Mouse (Mus musculus): ENCODE results near the gene Ctcf. TPM values are rescaled to one million over a fixed set of nuclear protein-coding genes. Genes with fewer than 3 reads are reported as not detected.

Ctcf gene
- polyA plus RNA-seq, 1 experiment from 2014 or later, result 96.9 TPM

DNA sequence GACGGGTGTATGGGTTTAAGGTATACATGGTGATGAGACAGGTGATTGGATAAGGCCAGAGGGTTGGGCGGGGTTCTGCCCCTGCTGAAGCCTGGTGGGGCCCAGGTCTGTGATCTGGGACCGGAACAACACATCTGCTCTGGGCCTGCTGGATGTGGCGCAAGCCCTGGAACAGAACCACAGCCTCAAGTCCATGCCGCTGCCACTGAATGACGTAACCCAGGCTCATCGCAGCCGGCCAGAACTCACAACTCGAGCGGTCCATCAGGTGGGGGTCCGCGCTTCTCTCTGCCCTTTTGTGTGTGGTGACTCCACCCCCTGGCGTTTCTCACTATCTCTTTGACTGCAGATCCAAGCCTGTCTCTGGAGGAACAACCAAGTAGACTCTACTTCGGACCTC, 54.6 kb downstream of the Ctcf start:
- Histone ChIP-seq H3K27ac (replicated peaks; ENCODE audit: low read depth, low read length) (no peak overlapping the region), H3K36me3 (ENCODE audit: control insufficient read depth, insufficient read depth, low read length) (peaks cover 5% of the 10 kb centered on the region; the same call in 1 of the 2 replicates), H3K9me3 (ENCODE audit: control insufficient read depth, low read length) (no peaks in the 10 kb centered on the region), H3K9ac (replicated peaks; ENCODE audit: low read length) (no peak overlapping the region), H3K4me3 (replicated peaks; ENCODE audit: low read depth, low read length) (no peak overlapping the region), H3K27me3 (ENCODE audit: control insufficient read depth, insufficient read depth, low read length) (no peaks in the 10 kb centered on the region), H3K4me2 (ENCODE audit: low read length) (no peak overlapping the region), H3K4me1 (ENCODE audit: control insufficient read depth, insufficient read depth, low read length) (peaks cover 10% of the 10 kb centered on the region)
- WGBS, result 87% methylated on average over 14 of the region's 14 CpGs
- no peak for DNase-seq
- no peak for ATAC-seq (ENCODE audit: low FRiP score, low TSS enrichment)

DNA sequence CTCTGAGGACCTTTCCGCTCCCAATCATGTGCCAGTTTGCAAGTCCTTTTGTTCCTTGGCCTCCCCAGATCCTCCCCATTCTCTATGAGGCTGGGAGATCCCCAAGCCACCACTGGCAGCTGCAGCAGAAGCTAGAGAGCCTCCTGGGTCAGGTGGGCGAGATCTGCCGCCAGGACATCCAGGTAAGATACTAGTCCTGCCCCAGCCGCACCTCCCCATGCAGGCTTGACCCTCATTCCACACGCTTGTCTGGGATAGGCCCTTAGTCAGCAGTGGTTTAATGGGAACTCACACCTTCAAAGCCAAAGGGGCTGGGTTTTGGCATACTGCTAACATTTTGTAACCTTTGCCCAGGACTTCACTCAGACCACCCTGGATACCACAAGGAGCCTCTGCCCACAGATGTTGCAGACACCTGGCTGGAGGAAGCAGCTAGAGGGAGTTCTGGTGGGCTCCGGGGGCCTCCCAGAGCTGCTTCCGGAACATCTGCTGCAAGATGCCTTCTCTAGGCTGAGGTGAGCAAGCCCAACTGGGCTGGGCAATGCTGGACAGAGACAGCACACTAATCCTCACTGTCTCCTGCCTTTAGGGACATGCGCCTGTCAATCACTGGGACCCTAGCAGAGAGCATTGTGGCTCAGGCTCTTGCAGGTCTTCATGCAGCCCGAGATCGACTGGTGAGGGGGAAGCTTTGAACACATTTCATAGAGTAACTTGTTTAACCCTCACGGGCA, 56.2 kb downstream of the Ctcf start:
- Histone ChIP-seq H3K4me3 (replicated peaks; ENCODE audit: low read depth, low read length) (no peak overlapping the region), H3K4me2 (ENCODE audit: low read length) (no peak overlapping the region), H3K27ac (replicated peaks; ENCODE audit: low read depth, low read length) (no peak overlapping the region), H3K4me1 (ENCODE audit: control insufficient read depth, insufficient read depth, low read length) (peaks cover 10% of the 10 kb centered on the region), H3K27me3 (ENCODE audit: control insufficient read depth, insufficient read depth, low read length) (no peaks in the 10 kb centered on the region), H3K9me3 (ENCODE audit: control insufficient read depth, low read length) (no peaks in the 10 kb centered on the region), H3K9ac (replicated peaks; ENCODE audit: low read length) (no peak overlapping the region), H3K36me3 (ENCODE audit: control insufficient read depth, insufficient read depth, low read length) (peaks cover 19% of the 10 kb centered on the region)
- 96% methylated on average over 11 of the region's 11 CpGs for WGBS
- no peak for ATAC-seq (ENCODE audit: low FRiP score, low TSS enrichment)
- no peak for DNase-seq

DNA sequence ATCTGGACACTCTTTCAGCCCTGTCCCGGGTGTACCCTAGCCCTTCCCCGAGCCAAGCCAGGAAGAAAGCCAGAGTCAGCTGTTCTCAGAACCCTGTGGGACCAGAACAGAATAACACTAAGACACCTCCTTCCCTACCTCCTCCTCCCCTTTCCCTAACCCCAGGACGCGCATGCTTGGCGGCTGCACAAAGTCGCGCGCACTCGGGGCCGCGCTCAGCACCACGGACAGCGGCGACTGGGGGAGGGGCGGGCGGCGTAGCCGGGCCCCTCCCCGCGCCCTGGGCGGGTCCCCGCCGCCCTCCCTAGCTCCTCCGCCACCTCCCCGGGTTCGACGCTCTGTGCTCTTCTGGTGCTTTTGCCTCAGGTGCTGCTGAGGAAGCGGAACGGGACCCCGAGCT, 57.3 kb downstream of the Ctcf start:
- peak overlapping the region; percentile 73 for H3K9ac ChIP-seq (replicated peaks; ENCODE audit: low read length)
- DNase-seq, result peak; percentile 91
- H3K27me3 ChIP-seq (ENCODE audit: control insufficient read depth, insufficient read depth, low read length), result no peaks in the 10 kb centered on the region
- 3% methylated on average over 30 of the region's 30 CpGs for WGBS
- H3K9me3 ChIP-seq (ENCODE audit: control insufficient read depth, low read length), result no peaks in the 10 kb centered on the region
- peak; percentile 78 for ATAC-seq (ENCODE audit: low FRiP score, low TSS enrichment)
- H3K4me1 ChIP-seq (ENCODE audit: control insufficient read depth, insufficient read depth, low read length), result peaks cover 10% of the 10 kb centered on the region
- H3K27ac ChIP-seq (replicated peaks; ENCODE audit: low read depth, low read length), result peak overlapping the region; percentile 92
- H3K4me3 ChIP-seq (replicated peaks; ENCODE audit: low read depth, low read length), result peak overlapping the region; percentile 68
- peaks cover 29% of the 10 kb centered on the region for H3K36me3 ChIP-seq (ENCODE audit: control insufficient read depth, insufficient read depth, low read length)
- H3K4me2 ChIP-seq (ENCODE audit: low read length), result peak overlapping the region; percentile 75

DNA sequence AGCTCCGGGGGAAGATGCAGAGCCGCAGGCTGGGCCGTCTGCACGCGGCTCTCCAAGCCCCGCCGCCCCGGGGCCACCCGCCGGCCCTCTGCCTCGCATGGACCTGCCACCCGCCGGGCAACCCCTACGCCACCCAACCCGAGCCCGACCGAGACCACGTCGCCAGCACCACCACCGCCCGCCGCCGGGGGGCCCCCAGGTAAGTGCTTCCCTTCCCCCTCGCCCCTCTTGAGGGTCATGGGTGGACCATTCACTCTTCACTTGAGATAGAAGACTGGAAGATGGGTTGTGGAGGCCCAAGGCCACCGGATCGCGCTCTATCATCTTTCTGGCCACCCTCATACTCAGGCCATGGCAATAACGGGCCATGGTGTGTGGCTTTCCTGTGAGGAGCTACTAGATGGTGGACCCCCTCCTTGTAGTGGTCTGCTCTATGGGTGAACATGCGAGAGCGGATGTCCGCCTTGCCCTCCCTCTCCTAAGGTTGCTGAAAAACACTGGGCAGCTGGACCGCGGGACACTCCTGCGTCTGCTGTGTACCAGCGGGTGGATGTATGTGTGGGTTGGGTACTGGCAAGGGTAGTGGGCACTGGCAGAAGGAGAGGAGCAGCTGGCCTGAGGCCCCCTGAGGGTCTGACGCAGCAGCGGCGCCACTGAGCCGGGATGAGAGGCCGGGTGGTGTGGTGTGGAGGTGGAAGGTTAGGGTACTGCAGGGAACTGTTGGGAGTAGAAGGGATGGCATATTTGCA, 57.9 kb downstream of the Ctcf start:
- Histone ChIP-seq H3K36me3 (ENCODE audit: control insufficient read depth, insufficient read depth, low read length) (peaks cover 34% of the 10 kb centered on the region), H3K4me2 (ENCODE audit: low read length) (peak overlapping the region; percentile 75), H3K9ac (replicated peaks; ENCODE audit: low read length) (peak overlapping the region; percentile 73), H3K4me3 (replicated peaks; ENCODE audit: low read depth, low read length) (peak overlapping the region; percentile 68), H3K27ac (replicated peaks; ENCODE audit: low read depth, low read length) (peak overlapping the region; percentile 92), H3K4me1 (ENCODE audit: control insufficient read depth, insufficient read depth, low read length) (peaks cover 10% of the 10 kb centered on the region), H3K9me3 (ENCODE audit: control insufficient read depth, low read length) (no peaks in the 10 kb centered on the region), H3K27me3 (ENCODE audit: control insufficient read depth, insufficient read depth, low read length) (no peaks in the 10 kb centered on the region)
- DNase-seq, result peak; percentile 75
- peak; percentile 64 for ATAC-seq (ENCODE audit: low FRiP score, low TSS enrichment)
- 4% methylated on average over 40 of the region's 40 CpGs for WGBS

DNA sequence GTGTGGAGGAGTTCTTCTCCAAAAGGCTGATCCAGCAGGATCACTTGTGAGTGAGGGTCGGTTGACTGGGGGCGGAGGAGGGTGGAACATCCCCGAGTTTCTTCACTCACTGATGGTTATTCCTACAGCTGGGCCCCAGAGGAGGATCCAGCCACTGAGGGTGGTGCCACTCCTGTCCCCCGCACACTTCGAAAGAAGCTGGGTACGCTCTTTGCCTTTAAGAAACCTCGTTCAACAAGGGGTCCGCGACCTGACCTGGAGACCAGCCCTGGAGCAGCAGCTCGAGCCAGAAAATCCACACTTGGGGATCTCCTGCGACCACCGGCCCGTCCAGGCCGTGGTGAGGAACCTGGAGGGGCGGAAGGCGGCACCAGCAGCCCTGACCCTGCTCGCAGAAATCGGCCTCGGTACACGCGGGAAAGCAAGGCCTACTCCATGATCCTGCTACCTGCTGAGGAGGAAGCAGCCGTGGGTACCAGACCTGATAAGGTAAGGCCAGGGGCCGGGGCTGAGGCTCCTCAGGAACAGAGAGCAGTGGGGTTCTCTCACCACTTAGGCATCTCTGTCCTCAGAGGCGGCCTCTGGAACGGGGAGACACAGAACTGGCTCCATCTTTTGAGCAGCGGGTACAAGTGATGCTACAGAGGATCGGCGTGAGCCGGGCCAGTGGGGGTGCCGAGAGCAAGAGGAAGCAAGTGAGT, 58.9 kb downstream of the Ctcf start:
- peak overlapping the region; percentile 75 for H3K4me2 ChIP-seq (ENCODE audit: low read length)
- H3K36me3 ChIP-seq (ENCODE audit: control insufficient read depth, insufficient read depth, low read length), result peaks cover 38% of the 10 kb centered on the region
- no peak for DNase-seq
- WGBS, result 84% methylated on average over 30 of the region's 30 CpGs
- H3K4me1 ChIP-seq (ENCODE audit: control insufficient read depth, insufficient read depth, low read length), result peaks cover 14% of the 10 kb centered on the region
- peak overlapping the region; percentile 92 for H3K27ac ChIP-seq (replicated peaks; ENCODE audit: low read depth, low read length)
- H3K27me3 ChIP-seq (ENCODE audit: control insufficient read depth, insufficient read depth, low read length), result no peaks in the 10 kb centered on the region
- peak overlapping the region; percentile 68 for H3K4me3 ChIP-seq (replicated peaks; ENCODE audit: low read depth, low read length)
- ATAC-seq (ENCODE audit: low FRiP score, low TSS enrichment), result no peak
- H3K9me3 ChIP-seq (ENCODE audit: control insufficient read depth, low read length), result no peaks in the 10 kb centered on the region
- peak overlapping the region; percentile 73 for H3K9ac ChIP-seq (replicated peaks; ENCODE audit: low read length)

DNA sequence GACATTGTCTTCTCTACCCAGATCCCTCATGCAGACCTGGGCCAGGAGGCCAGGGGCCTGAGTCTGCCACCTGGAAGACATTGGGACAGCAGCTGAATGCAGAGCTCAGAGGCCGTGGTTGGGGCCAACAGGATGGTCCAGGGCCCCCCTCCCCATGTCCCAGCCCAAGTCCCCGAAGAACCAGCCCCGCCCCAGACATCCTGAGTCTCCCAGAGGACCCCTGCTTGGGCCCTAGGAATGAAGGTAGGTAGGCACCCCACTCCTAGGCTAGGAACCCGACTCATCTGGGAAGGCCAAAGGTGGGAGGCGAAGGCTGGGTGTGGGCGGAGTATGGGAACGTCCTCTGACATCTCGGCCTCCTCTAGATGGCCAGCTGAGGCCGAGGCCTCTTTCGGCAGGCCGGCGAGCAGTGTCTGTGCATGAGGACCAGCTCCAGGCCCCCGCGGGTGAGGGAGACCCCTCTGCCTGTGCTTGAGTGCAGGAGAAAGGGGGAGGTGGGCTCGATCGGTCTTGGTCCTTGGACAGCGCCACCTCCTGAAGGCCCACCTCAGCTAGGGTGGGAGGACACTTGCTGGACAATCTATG, 60.9 kb downstream of the Ctcf start:
- WGBS, result 90% methylated on average over 17 of the region's 17 CpGs
- no peak overlapping the region for H3K4me2 ChIP-seq (ENCODE audit: low read length)
- no peak for DNase-seq
- H3K36me3 ChIP-seq (ENCODE audit: control insufficient read depth, insufficient read depth, low read length), result peaks cover 38% of the 10 kb centered on the region
- peaks cover 23% of the 10 kb centered on the region for H3K4me1 ChIP-seq (ENCODE audit: control insufficient read depth, insufficient read depth, low read length)
- H3K9me3 ChIP-seq (ENCODE audit: control insufficient read depth, low read length), result no peaks in the 10 kb centered on the region
- no peak overlapping the region for H3K4me3 ChIP-seq (replicated peaks; ENCODE audit: low read depth, low read length)
- H3K27me3 ChIP-seq (ENCODE audit: control insufficient read depth, insufficient read depth, low read length), result no peaks in the 10 kb centered on the region
- no peak overlapping the region for H3K27ac ChIP-seq (replicated peaks; ENCODE audit: low read depth, low read length)
- H3K9ac ChIP-seq (replicated peaks; ENCODE audit: low read length), result no peak overlapping the region
- ATAC-seq (ENCODE audit: low FRiP score, low TSS enrichment), result no peak

DNA sequence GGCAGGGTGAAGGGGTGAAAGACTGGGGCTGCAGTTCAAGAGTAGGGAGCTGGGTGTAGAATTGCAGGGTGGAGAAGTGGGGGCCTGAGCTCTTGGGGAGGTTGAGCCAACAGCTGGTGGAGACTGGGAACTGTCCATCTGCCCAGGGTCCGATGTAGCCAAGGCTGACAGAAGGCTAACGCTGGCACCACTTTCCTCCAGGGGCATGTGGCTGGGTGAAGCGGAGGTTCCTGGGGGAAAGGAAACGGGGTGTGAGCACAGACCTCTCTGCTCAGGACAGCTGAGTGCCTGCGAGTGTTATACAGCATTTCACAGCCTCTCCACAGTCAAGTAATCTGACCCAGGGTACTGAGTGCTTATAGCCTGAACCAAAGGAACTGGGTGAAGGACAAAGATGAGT, 62.4 kb downstream of the Ctcf start:
- no peak overlapping the region for H3K9ac ChIP-seq (replicated peaks; ENCODE audit: low read length)
- DNase-seq (no peak), ATAC-seq (ENCODE audit: low FRiP score, low TSS enrichment) (no peak)
- 86% methylated on average over 5 of the region's 5 CpGs for WGBS
- H3K4me3 ChIP-seq (replicated peaks; ENCODE audit: low read depth, low read length), result no peak overlapping the region
- H3K27me3 ChIP-seq (ENCODE audit: control insufficient read depth, insufficient read depth, low read length), result no peaks in the 10 kb centered on the region
- H3K27ac ChIP-seq (replicated peaks; ENCODE audit: low read depth, low read length), result no peak overlapping the region
- peaks cover 44% of the 10 kb centered on the region for H3K36me3 ChIP-seq (ENCODE audit: control insufficient read depth, insufficient read depth, low read length)
- H3K4me2 ChIP-seq (ENCODE audit: low read length), result no peak overlapping the region
- H3K4me1 ChIP-seq (ENCODE audit: control insufficient read depth, insufficient read depth, low read length), result peaks cover 25% of the 10 kb centered on the region
- no peaks in the 10 kb centered on the region for H3K9me3 ChIP-seq (ENCODE audit: control insufficient read depth, low read length)

DNA sequence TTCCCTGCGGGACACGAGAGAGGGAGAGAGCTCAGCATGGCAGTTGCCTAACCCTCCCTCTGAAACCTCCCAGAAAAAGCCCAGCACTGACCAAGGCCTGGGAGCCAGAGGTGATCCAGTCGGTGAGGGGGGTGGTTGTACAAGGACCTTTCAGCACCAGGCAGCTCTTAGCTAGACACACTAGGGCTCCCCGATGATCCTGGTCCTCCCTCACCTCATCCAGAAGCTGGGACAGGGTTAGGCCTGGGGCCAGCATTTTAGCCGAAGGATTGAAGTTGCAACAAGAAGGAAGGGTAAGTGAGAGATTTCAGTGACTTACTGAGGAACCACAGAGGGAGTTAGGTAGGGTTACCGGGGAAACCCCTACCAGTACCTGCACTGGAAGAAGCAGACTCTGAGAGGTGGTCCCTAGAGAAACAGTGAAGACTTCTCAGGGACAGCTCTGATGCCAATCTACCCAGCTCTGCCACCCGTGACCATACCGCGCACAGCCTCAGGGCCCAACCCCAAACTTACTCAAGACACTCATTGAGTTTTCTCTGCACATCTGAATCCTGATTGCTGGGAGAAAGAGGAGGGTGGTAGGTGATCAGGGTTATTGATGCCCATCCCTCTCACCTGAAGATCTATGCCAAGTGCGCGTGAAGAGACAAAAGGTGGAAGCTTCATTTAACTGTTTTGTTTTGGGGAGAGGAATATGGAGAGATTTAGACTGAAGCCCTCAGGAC, 63.3 kb downstream of the Ctcf start:
- H3K4me2 ChIP-seq (ENCODE audit: low read length), result peak overlapping the region; percentile 83
- peak overlapping the region; percentile 68 for H3K9ac ChIP-seq (replicated peaks; ENCODE audit: low read length)
- no peaks in the 10 kb centered on the region for H3K9me3 ChIP-seq (ENCODE audit: control insufficient read depth, low read length)
- WGBS, result 88% methylated on average over 11 of the region's 11 CpGs
- H3K4me3 ChIP-seq (replicated peaks; ENCODE audit: low read depth, low read length), result peak overlapping the region; percentile 57
- H3K27ac ChIP-seq (replicated peaks; ENCODE audit: low read depth, low read length), result no peak overlapping the region
- no peak for ATAC-seq (ENCODE audit: low FRiP score, low TSS enrichment)
- H3K4me1 ChIP-seq (ENCODE audit: control insufficient read depth, insufficient read depth, low read length), result peaks cover 25% of the 10 kb centered on the region
- H3K27me3 ChIP-seq (ENCODE audit: control insufficient read depth, insufficient read depth, low read length), result no peaks in the 10 kb centered on the region
- H3K36me3 ChIP-seq (ENCODE audit: control insufficient read depth, insufficient read depth, low read length), result peaks cover 49% of the 10 kb centered on the region
- no peak for DNase-seq
